Mouse (Mus musculus) c-Kit-negative CD71-positive TER-119-positive erythroid progenitor cells, embryonic 14.5 days (primary cell): ENCODE measurements at regions not wholly inside any gene's neighbourhood (a gene's known extent, or its start where the extent isn't known, plus 50 kb on each side); places are given as distances from the start of the nearest gene placed in this dataset.

Experiments used
- DNase-seq: peaks from one replicate; pipeline ENCODE4 v3.0.0-alpha.2; 2013; ENCODE audit warnings: low read depth, low spot score

GRCm38 (mm10) chr3:60698189-60698588 is 225.6 kb downstream of the Mbnl1 start:
- no peak for DNase-seq

DNA sequence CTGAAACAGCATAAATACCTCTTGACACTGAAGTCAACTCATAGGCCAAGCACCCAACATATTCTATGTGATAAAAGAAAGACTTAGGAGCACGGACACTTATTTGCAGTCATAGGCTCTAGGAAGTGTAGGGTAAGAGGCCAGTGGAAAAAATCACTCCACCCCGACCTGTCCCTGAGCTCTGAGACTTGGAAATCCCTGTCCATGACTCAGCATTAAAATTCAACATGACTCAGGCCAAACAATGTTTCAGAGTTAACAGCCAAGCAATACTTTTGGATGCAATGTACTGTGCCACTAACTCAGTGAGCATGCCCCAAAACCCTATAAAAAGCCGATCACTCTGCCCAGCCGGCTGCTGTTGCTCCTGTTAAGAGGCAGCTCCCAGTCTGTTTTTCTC is 234.5 kb downstream of the Mbnl1 start:
- no peak for DNase-seq

GRCm38 (mm10) chr3:60712896-60713295 is 240.3 kb downstream of the Mbnl1 start:
- DNase-seq = no peak

DNA sequence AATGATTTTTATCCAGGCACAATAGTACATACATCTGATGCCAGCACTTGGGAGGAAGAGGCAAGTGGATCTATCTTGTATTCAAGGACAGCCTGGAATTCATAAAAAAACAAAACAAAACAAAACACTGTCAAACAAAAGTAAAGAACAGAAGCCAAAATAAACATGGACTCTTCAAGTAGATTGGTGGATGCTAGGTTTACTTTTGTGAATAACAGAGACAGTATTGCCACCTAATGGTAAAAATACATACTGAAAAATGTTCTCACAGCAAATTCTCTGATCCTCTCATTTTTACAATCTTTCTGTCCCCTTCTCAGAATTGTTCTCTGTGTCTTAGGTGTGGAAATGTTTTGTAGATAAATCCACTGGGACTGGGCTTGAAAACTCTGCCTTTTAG is 247.7 kb downstream of the Mbnl1 start:
- DNase-seq = no peak

- peak; percentile 24 for DNase-seq
These were observed 258.7 kb downstream of the Mbnl1 start for GRCm38 (mm10) chr3:60731331-60731730.

DNA sequence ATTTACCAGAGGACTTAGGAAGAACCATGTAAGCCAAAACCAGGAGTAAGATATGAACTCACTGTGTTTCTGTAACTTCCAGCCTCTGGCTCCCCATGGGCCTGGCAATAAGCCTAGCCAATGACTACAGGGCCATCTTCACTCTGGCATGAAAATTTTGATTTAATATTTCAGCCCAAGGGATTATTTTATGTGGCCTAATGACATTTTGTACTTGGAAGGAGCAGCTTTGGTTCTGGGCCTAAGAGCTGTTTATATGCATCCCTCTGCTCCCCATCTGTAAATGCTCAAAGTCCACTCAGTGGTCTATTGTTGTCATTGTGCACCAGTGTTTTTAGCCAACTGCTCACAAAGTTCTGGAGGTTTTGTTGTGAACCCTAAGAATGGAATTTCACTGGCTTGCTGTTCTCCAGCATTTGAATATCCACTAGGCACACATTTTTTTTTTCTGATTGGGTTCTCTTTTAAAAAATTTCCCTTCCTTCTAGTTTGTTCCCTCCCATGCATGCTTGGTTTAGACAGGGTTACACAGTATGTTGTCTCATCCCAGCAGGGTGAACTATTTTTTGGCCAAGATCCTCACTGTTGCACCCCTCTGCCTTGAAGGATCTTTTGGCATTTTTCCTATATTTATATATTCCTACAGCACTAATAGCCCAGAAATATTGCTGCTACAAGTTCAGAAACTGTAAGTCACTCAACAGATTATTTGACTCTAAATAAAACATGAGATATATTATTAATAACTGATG is 261.9 kb upstream of the P2ry1 start:
- DNase-seq = no peak

- no peak for DNase-seq
These were observed 261.2 kb upstream of the P2ry1 start for GRCm38 (mm10) chr3:60741379-60741778.

DNA sequence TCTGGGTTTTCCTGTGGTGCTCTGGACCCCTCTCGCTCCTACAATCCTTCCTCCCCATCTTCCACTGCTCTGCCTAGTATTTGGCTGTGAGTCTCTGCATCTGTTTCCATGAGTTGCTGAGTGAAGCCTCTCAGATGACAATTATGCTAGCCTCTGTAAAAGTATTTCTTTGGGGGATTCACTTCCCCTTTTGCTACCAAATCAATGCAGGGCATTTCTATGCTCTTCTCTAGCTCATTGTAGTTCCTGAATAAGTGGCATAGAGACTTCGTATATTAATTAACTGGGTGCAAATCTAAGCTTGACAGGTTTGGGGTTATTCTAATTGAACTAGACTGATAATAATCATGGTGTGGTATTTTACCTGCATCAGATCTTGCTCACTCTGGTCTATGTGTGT is 260.4 kb upstream of the P2ry1 start:
- DNase-seq = no peak

GRCm38 (mm10) chr3:60745075-60745474 is 257.5 kb upstream of the P2ry1 start:
- DNase-seq = peak; percentile 21

GRCm38 (mm10) chr3:60758568-60758967 is 244.0 kb upstream of the P2ry1 start:
- no peak for DNase-seq

- DNase-seq = no peak
These were observed 243.5 kb upstream of the P2ry1 start for GRCm38 (mm10) chr3:60759046-60759445.

- peak; percentile 56 for DNase-seq
These were observed 239.7 kb upstream of the P2ry1 start for GRCm38 (mm10) chr3:60762874-60763273.

DNA sequence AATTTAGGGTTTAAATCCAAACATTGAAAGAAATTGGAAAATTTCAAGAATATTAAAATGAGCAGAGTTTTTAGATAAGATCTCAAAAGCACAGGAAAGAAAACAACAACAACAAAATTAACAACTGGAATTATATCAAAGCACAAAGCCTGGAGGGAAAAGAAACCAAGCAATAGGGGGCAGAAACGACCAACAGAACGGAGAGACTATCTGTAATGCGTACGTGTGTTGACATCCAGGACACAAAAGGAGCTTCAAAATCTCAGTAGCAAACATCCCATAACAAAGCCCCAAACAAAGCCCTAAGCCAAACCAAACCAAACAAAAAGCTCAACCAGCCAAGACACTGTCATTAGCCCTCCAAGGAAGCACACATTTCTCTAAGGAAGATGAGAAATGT is 237.5 kb upstream of the P2ry1 start:
- no peak for DNase-seq

- no peak for DNase-seq
These were observed 233.6 kb upstream of the P2ry1 start for GRCm38 (mm10) chr3:60768996-60769395.

GRCm38 (mm10) chr3:60771866-60772265 is 230.7 kb upstream of the P2ry1 start:
- no peak for DNase-seq

DNA sequence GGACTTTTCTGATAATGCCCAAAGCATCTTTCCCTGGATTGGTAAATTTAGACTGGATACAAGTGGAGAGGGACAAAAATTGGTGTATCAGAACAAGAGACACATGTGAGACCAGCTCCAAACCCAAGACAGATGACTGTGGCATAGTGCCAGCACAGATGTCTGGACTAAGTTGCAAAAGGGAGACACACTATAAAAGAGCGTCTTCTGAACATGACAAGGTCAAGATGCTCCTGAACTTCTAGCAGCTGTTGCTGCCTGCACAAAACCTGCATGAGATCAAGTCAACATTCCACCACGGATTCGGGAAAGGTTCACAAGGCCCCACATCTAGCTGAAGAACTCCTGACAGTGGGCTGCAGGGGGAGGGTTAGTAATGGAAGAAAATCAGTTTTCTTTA is 229.2 kb upstream of the P2ry1 start:
- DNase-seq = no peak

DNA sequence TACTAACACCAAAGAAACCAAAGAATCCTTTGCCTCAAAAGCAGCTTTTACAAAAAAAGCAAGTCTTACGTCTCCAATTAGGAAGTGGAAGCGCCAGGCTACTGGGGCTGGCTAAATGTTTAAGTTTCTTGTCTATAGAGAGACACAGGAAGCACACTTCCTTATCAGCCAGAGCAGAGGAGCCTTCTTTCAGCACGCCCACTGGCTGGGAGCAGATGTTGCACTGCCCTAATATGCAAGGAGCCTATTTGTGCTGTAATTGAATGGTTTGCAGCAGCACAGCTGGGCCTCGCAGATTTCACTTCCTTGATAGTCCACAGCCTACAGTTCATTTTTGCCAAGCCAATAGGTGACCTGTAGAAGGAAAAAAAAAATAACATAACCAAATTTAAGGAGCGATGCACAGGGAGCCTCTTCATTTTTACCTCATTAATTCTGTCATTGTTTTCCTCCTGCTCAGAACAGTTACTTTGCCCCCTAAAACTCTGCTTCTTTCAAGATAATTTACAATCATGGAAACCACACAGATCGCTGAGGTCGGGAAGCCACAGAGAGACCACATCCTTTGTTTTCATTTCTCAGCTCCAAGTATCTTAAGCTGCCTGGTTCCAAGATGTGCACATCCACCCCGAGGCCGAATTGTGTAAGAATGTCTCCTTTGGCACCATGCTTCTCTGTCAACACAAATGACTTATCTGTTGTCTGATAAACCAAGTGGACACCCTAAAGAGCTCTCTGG is 217.3 kb upstream of the P2ry1 start:
- DNase-seq = peak; percentile 88

DNA sequence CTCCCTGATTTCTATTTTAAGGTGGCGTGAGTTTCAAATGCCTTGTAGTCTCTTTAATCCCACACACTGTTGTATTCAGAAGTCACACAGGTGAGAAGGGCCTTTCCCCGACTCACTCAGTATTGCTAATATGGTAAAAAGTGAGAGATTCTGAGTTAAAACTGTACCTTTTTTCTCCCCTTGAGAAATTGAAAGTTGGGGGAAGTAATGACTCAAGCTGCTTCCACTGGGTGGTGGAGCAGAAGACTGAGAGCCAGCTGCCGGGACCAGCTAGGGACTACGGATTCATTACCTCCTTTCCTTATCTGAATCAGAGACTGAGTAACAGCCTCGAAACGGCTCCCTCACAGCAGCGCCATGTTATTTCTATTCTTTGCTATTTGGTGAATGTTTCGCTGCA is 214.6 kb upstream of the P2ry1 start:
- no peak for DNase-seq

- no peak for DNase-seq
These were observed 213.2 kb upstream of the P2ry1 start for GRCm38 (mm10) chr3:60789441-60789840.

- no peak for DNase-seq
These were observed 210.4 kb upstream of the P2ry1 start for GRCm38 (mm10) chr3:60792166-60792565.

GRCm38 (mm10) chr3:60796207-60796606 is 206.4 kb upstream of the P2ry1 start:
- no peak for DNase-seq

DNA sequence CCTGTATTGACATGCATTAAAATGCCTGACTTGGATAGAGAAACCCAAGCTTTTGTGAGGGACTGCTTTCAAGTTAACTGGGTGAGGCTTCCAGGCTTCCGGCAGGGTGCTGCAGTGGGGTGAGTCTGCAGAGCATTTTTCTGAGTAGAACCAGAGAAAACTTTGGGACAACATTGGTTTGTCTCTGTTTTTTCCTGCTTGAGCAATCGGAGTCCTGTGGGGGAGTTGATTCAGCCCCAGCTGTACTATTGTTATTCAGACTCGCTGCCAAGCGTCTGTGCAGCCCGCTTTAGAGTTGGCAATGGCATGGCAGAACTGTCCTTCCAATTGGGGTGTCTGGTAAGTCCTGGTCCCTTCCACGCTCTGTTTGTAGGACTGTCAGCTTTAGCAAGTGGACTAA is 204.8 kb upstream of the P2ry1 start:
- DNase-seq = no peak

DNA sequence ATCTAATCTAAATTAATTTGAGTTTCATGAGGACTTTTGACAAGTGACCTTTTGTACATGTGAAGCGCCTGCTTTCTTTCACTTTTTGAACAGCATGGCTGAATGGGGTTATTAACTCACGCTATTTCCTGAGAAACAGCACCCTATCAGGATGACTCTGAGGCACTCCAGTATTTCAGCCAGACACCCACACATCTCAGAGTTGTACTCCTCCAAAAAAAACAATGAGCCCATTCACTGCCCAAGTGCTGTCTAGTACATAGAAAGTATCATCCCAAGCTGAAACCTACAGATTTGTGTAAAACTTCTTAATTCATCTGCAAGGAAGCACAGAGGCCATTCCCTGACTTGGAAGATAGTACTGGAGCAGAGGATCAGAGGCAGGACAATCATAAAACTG is 204.1 kb upstream of the P2ry1 start:
- DNase-seq = no peak
